In the genomic region with DNA sequence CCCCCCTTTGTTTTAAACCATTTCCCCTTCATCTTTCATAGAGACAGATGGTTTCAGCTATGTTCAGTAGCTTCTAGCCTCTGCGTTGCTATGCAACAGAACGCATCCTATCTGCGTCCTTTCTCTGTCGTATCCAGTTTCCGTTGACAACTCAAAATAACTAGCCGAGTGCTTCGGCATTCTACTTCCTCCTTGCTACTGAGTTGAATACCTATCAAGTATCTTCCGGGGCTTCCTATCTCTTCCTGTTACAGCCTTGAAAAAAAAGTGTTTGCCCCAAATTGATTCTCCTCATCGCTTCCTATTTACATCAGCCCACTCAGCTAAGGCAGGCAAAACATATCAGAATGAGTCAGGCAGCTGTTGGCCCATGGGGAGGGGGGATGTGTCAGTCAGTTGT, we compare ENCODE assay signal across 9 mouse cellular contexts.
DNase-seq lines count a peak whose midpoint lies in the region; ATAC-seq and TF ChIP-seq lines count a peak whose summit lies in the region.
"Had no signal": no experiment of that assay in that cellular context is flagged by ENCODE, and none has a peak within 500 bp of the region (broad histone marks: within the 10 kb centered on the region; RNA-seq: fewer than 3 reads in every experiment).

No protein-coding gene starts in this region.

- 0 out of 2 replicates have a peak, but pooled peaks have one; percentile 62 for ATAC-seq in kidney, embryonic 15.5 days (replicated peaks; ENCODE audit: low FRiP score)
- ATAC-seq in hindbrain, embryonic 11.5 days (ENCODE audit: low FRiP score) = no peak
- ATAC-seq in stomach, embryonic 15.5 days (ENCODE audit: insufficient read depth, low FRiP score, low read depth) = no peak

- H3K36me3 ChIP-seq in kidney, embryonic 15.5 days = no peaks in the 10 kb centered on the region
- H3K36me3 ChIP-seq in kidney, adult 2 months (ENCODE audit: control insufficient read depth, insufficient read depth, low read length) = no peaks in the 10 kb centered on the region
- no peaks in the 10 kb centered on the region for H3K36me3 ChIP-seq in hindbrain, embryonic 11.5 days (ENCODE audit: control insufficient read depth, insufficient read depth, low read length)
- no peaks in the 10 kb centered on the region for H3K36me3 ChIP-seq in stomach, embryonic 15.5 days
- H3K36me3 ChIP-seq: limb, embryonic 13.5 days had no signal

- no peak for TF ChIP-seq CTCF in kidney, adult 2 months (conservative IDR thresholded peaks at IDR 0.05; ENCODE audit: insufficient read depth, insufficient read length, low read depth, low read length)

- no peak overlapping the region for H3K9ac ChIP-seq in kidney, embryonic 15.5 days
- no peak overlapping the region for H3K9ac ChIP-seq in hindbrain, embryonic 11.5 days (ENCODE audit: low read depth, low read length)
- no peak overlapping the region for H3K9ac ChIP-seq in stomach, embryonic 15.5 days
- H3K9ac ChIP-seq: limb, embryonic 13.5 days had no signal

- no peak overlapping the region for H3K27ac ChIP-seq in kidney, embryonic 15.5 days
- no peak overlapping the region for H3K27ac ChIP-seq in kidney, adult 2 months (ENCODE audit: insufficient read depth, low read depth, low read length)
- no peak overlapping the region for H3K27ac ChIP-seq in hindbrain, embryonic 11.5 days (ENCODE audit: low read depth, low read length)
- no peak overlapping the region for H3K27ac ChIP-seq in stomach, embryonic 15.5 days
- H3K27ac ChIP-seq: limb, embryonic 13.5 days had no signal

- no peak for DNase-seq in kidney, adult 2 months
- peak; percentile 78 for DNase-seq in brain, embryonic 18.5 days (ENCODE audit: low read depth, low spot score)
- peak; percentile 22 for DNase-seq in hindbrain, embryonic 11.5 days (ENCODE audit: low spot score)
- DNase-seq in liver = peak; percentile 7
- no peak for DNase-seq in urinary bladder, postnatal 14 days (ENCODE audit: low spot score)
- DNase-seq in urinary bladder, postnatal 4 days (ENCODE audit: low spot score in 2 of 2) = no peak

- no peak for TF ChIP-seq POLR2A in kidney, adult 2 months (IDR thresholded peaks at IDR 0.05; ENCODE audit: low read depth, low read length)

- H3K4me3 ChIP-seq in kidney, embryonic 15.5 days (replicated peaks) = no peak overlapping the region
- H3K4me3 ChIP-seq in kidney, adult 2 months (ENCODE audit: insufficient read depth, low read depth, low read length) = no peak overlapping the region
- H3K4me3 ChIP-seq in hindbrain, embryonic 11.5 days (ENCODE audit: low read depth, low read length) = no peak overlapping the region
- no peak overlapping the region for H3K4me3 ChIP-seq in stomach, embryonic 15.5 days (replicated peaks)
- H3K4me3 ChIP-seq: limb, embryonic 13.5 days had no signal

- 33% methylated on average over 9 of the region's 9 CpGs for WGBS in kidney, embryonic 15.5 days
- WGBS in kidney, adult 2 months = 16% methylated on average over 9 of the region's 9 CpGs
- 49% methylated on average over 9 of the region's 9 CpGs for WGBS in hindbrain, embryonic 11.5 days
- 24% methylated on average over 9 of the region's 9 CpGs for WGBS in stomach, embryonic 15.5 days

- H3K27me3 ChIP-seq in kidney, embryonic 15.5 days = no peaks in the 10 kb centered on the region
- no peaks in the 10 kb centered on the region for H3K27me3 ChIP-seq in kidney, adult 2 months (replicated peaks; ENCODE audit: control insufficient read depth, insufficient read depth, low read length)
- no peaks in the 10 kb centered on the region for H3K27me3 ChIP-seq in hindbrain, embryonic 11.5 days (ENCODE audit: control insufficient read depth, insufficient read depth, low read length)
- no peaks in the 10 kb centered on the region for H3K27me3 ChIP-seq in stomach, embryonic 15.5 days (replicated peaks)
- H3K27me3 ChIP-seq: limb, embryonic 13.5 days had no signal

- no peaks in the 10 kb centered on the region for H3K9me3 ChIP-seq in kidney, embryonic 15.5 days (replicated peaks)
- H3K9me3 ChIP-seq in hindbrain, embryonic 11.5 days (ENCODE audit: control insufficient read depth, low read length) = no peaks in the 10 kb centered on the region
- H3K9me3 ChIP-seq in stomach, embryonic 15.5 days = no peaks in the 10 kb centered on the region
- H3K9me3 ChIP-seq: limb, embryonic 13.5 days had no signal

- peaks cover 8% of the 10 kb centered on the region for H3K4me1 ChIP-seq in kidney, embryonic 15.5 days
- H3K4me1 ChIP-seq in kidney, adult 2 months (ENCODE audit: control insufficient read depth, insufficient read depth, low read length) = no peaks in the 10 kb centered on the region
- H3K4me1 ChIP-seq in hindbrain, embryonic 11.5 days (replicated peaks; ENCODE audit: control insufficient read depth, insufficient read depth, low read length) = no peaks in the 10 kb centered on the region
- no peaks in the 10 kb centered on the region for H3K4me1 ChIP-seq in stomach, embryonic 15.5 days

- peak overlapping the region; percentile 21; the same call in 1 of the 2 replicates for H3K4me2 ChIP-seq in kidney, embryonic 15.5 days
- H3K4me2 ChIP-seq in hindbrain, embryonic 11.5 days (replicated peaks; ENCODE audit: low read depth, low read length) = no peak overlapping the region
- peak overlapping the region; percentile 30; the same call in 1 of the 2 replicates for H3K4me2 ChIP-seq in stomach, embryonic 15.5 days
- H3K4me2 ChIP-seq: limb, embryonic 13.5 days had no signal

Comparison
In these comparisons a context has a peak if more than half of its experiments do, and no peak if none do; other contexts are left out.
1. DNase-seq: peak in brain, embryonic 18.5 days (single experiment), hindbrain, embryonic 11.5 days (single experiment) and liver (single experiment); none in kidney, adult 2 months (single experiment), urinary bladder, postnatal 14 days (single experiment) and urinary bladder, postnatal 4 days (0 of 2).